Mouse (Mus musculus): ENCODE results near the gene Tdpoz3. TPM values are rescaled to one million over a fixed set of nuclear protein-coding genes. Genes with fewer than 3 reads are reported as not detected.

Gene Tdpoz3
- polyA plus RNA-seq (2017; shearing (Covaris generic)) = not detected

GRCm38 (mm10) chr3:93825720-93826119 is at the start of gene Tdpoz3:
Gene Tdpoz3 (plus strand): TSS chr3:93826020.

GRCm38 (mm10) chr3:93796098-93796497 is 29.7 kb upstream of the Tdpoz3 start, which contains the start of gene Tdpoz4:
Gene Tdpoz4 (plus strand): TSS chr3:93796398.

Other genes starting within 250 kb of the Tdpoz3 start
- not detected for gene Tdpoz2, start 173.3 kb upstream of the Tdpoz3 start, polyA plus RNA-seq (2017; shearing (Covaris generic))
- gene Tdpoz1, start 149.7 kb upstream of the Tdpoz3 start, polyA plus RNA-seq (2017; shearing (Covaris generic)) = not detected
- gene Gm37596, start 132.9 kb upstream of the Tdpoz3 start, polyA plus RNA-seq (2017; shearing (Covaris generic)) = not detected
- not detected for gene Gm5773, start 53.0 kb upstream of the Tdpoz3 start, polyA plus RNA-seq (2017; shearing (Covaris generic))
- gene Tdpoz4, start 29.6 kb upstream of the Tdpoz3 start, polyA plus RNA-seq (2017; shearing (Covaris generic)) = not detected
- under 1 TPM in 1 of 2 experiments, not detected in 1; 0.21 TPM for gene Gm9117, start 117.5 kb downstream of the Tdpoz3 start, polyA plus RNA-seq (2017; shearing (Covaris generic))
- under 1 TPM in 1 of 2 experiments, not detected in 1; 0.31 TPM for gene Tdpoz5, start 135.3 kb downstream of the Tdpoz3 start, polyA plus RNA-seq (2017; shearing (Covaris generic))
- gene Gm9125, start 228.9 kb downstream of the Tdpoz3 start, polyA plus RNA-seq (2017; shearing (Covaris generic)) = not detected
- under 1 TPM in 1 of 2 experiments, not detected in 1; 0.31 TPM for gene Gm10697, start 246.6 kb downstream of the Tdpoz3 start, polyA plus RNA-seq (2017; shearing (Covaris generic))

Data from activated CD4-positive, CD25-positive, alpha-beta regulatory T cell (primary cell).